Mouse (Mus musculus) heart, adult 2 months (tissue): ENCODE results near the gene D10Jhu81e. TPM values are rescaled to one million over a fixed set of nuclear protein-coding genes. Genes with fewer than 3 reads are reported as not detected.
A peak's percentile ranks its signal among the peaks of the same experiment; 100 is the strongest.

Experiments
- DNase-seq, 2 experiments: peaks; one replicate each; pipeline ENCODE4 v3.0.0; 2021
- H3K27ac ChIP-seq: fragments of 200-600 bp; 2 replicates; pipeline ENCODE4 v1.8.1; 2022
- H3K27me3 ChIP-seq: fragments of 200-500 bp; 2 replicates; pipeline ENCODE4 v1.6.1; 2012; ENCODE audit warnings: mild to moderate bottlenecking, low read length, inconsistent platforms, mixed read lengths; ENCODE audit not compliant: control insufficient read depth, insufficient read depth
- H3K36me3 ChIP-seq: fragments of 200-500 bp; 2 replicates; pipeline ENCODE4 v1.6.1; 2012; ENCODE audit warnings: low read length, inconsistent platforms; ENCODE audit not compliant: control insufficient read depth, insufficient read depth
- H3K4me1 ChIP-seq: fragments of 200-500 bp; 2 replicates; pipeline ENCODE4 v1.6.1; 2011; ENCODE audit warnings: low read length; ENCODE audit not compliant: control insufficient read depth, insufficient read depth
- H3K4me3 ChIP-seq: fragments of 200-600 bp; 2 replicates; pipeline ENCODE4 v1.8.1; 2022
- H3K79me2 ChIP-seq: fragments of 200-500 bp; replicated peaks from 2 replicates; pipeline ENCODE4 v1.6.1; 2012; ENCODE audit warnings: mild to moderate bottlenecking, inconsistent platforms, low read length, moderate library complexity, mixed read lengths; ENCODE audit not compliant: control insufficient read depth, insufficient read depth
- H3K9ac ChIP-seq: fragments of 200-500 bp; 2 replicates; pipeline ENCODE4 v1.6.1; 2012; ENCODE audit warnings: low read depth, mild to moderate bottlenecking, control low read depth, inconsistent platforms, low read length, mixed read lengths
- CTCF ChIP-seq: fragments of 200-600 bp; IDR thresholded peaks from 2 replicates; pipeline ENCODE4 v1.8.1; 2022; ENCODE audit warnings: antibody characterized with exemption, mild to moderate bottlenecking, moderate library complexity
- EP300 ChIP-seq: fragments of 200-500 bp; IDR thresholded peaks from 2 replicates; pipeline ENCODE4 v1.6.1; 2011; ENCODE audit warnings: low read depth, low read length, control low read depth; ENCODE audit not compliant: insufficient read depth
- POLR2A ChIP-seq: fragments of 200-500 bp; IDR thresholded peaks from 2 replicates; pipeline ENCODE4 v1.6.1; 2011; ENCODE audit warnings: mild to moderate bottlenecking, low read depth, low read length, control low read depth; ENCODE audit not compliant: insufficient read depth
- WGBS: fragments of 180-500 bp; shearing (Covaris S2); methylation state at CpG from one replicate; pipeline ENCODE4 v1.1.7; 2018; 5-methylcytosine and 5-hydroxymethylcytosine counted together
- intact Hi-C: fragments of 180-260 bp; cut with DNase I; formaldehyde crosslinking; loops from one replicate; pipeline ENCODE4 v1.15.1; 2025
- polyA plus RNA-seq: library from polyadenylated mRNA; depleted of rRNA; stranded (reverse); fragments of >200 nt; gene quantifications from 2 replicates; pipeline ENCODE4 v1.2.3, GENCODE M21; 2012
- total RNA-seq, 2 experiments: library from RNA; stranded (reverse); gene quantifications; 2 replicates each; pipeline ENCODE4 v1.2.3; 2021

The D10Jhu81e gene
- total and polyA plus RNA-seq, 3 experiments, result 410 to 639 (median 552) TPM

DNA sequence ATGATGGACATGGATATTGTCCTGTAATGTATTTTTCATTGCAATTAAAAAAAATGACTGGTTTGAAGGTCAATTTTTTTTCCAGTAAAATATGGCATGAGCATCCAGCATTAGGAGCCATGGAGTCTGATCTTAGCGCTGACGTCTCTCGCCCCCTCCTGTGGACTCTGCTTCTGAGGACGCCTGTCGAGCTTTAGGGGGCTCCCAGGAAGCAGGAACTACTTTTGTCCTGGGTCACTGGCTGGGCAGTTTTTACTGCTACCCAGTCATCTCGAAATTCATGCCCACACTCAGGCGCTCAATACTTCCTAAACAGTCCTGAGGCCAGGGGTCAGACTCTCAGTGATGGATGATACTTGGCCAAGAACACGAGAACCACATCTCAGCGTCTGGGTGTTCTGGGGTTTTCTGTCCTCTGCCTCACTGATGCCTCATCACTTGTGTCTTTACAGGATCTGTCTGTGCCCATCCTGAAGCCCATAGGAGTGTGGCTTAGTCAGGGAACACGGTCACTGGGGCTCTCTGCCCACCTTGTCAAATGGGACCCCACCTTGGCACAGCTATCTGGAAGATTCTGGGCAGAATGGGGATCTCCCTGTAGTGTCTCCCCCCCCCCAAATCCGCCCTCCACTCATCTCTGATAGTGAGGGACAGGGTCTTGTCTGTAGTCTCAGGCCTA, 29.9 kb downstream of the D10Jhu81e start:
- no peak for DNase-seq
- WGBS, result 60% methylated on average over 11 of the region's 11 CpGs
- peaks cover 25% of the 10 kb centered on the region for H3K4me1 ChIP-seq
- H3K27ac ChIP-seq, result peak overlapping the region; percentile 54
- H3K36me3 ChIP-seq, result no peaks in the 10 kb centered on the region
- H3K27me3 ChIP-seq, result no peaks in the 10 kb centered on the region
- no peak overlapping the region for H3K4me3 ChIP-seq
- H3K79me2 ChIP-seq, result no peaks in the 10 kb centered on the region
- TF ChIP-seq POLR2A (no peak), CTCF (no peak)
- H3K9ac ChIP-seq, result no peak overlapping the region
- intact Hi-C loops, result no loop called here

- Histone ChIP-seq H3K36me3 (no peaks in the 10 kb centered on the region), H3K9ac (no peak overlapping the region), H3K27me3 (no peaks in the 10 kb centered on the region), H3K79me2 (no peaks in the 10 kb centered on the region), H3K4me3 (no peak overlapping the region), H3K4me1 (peaks cover 29% of the 10 kb centered on the region), H3K27ac (peak overlapping the region; percentile 54)
- DNase-seq, result peak; percentile 71 to 78
- intact Hi-C loops, result no loop called here
- TF ChIP-seq EP300 (peak; percentile 76; the same call in 1 of the 2 replicates), CTCF (no peak)
- 20% methylated on average over 14 of the region's 14 CpGs for WGBS
Measured at GRCm38 (mm10) chr10:78138812-78139523, 30.6 kb downstream of the D10Jhu81e start.

GRCm38 (mm10) chr10:78137191-78137590, 32.4 kb downstream of the D10Jhu81e start:
- intact Hi-C loops, result no loop called here
- no peak for DNase-seq
- 75% methylated on average over 3 of the region's 3 CpGs for WGBS
- TF ChIP-seq POLR2A (no peak), CTCF (no peak), EP300 (no peak)
- H3K4me3 ChIP-seq, result no peak overlapping the region
- no peaks in the 10 kb centered on the region; the same call in 1 of the 2 replicates for H3K27me3 ChIP-seq
- no peaks in the 10 kb centered on the region for H3K79me2 ChIP-seq
- no peak overlapping the region for H3K9ac ChIP-seq
- H3K4me1 ChIP-seq, result peaks cover 29% of the 10 kb centered on the region
- H3K27ac ChIP-seq, result no peak overlapping the region; the same call in 1 of the 2 replicates
- no peaks in the 10 kb centered on the region for H3K36me3 ChIP-seq

DNA sequence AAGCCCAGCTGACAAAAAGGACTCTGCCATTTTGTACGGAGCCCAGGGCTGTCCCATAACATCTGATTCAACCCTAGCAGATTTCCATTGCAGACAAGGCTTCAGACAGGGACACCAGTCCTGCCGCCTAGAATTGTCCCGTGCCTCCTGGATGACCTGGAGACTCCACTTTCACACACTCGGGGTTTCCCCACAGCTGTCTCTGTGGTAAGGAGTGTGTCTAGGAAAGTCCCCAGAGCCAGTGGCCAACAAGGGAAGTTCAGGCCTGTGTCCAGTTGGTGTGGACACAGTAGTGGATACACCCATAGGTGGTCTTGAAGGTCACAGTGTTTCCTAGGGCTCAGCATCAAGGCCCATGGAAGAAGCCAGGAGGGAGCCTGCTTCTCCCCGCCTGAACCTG, 33.6 kb downstream of the D10Jhu81e start:
- DNase-seq, result no peak
- H3K4me1 ChIP-seq, result peaks cover 27% of the 10 kb centered on the region
- no peaks in the 10 kb centered on the region for H3K36me3 ChIP-seq
- no peak overlapping the region for H3K9ac ChIP-seq
- no peak overlapping the region for H3K4me3 ChIP-seq
- TF ChIP-seq EP300, result no peak
- TF ChIP-seq CTCF, result no peak
- no peak for TF ChIP-seq POLR2A
- no peaks in the 10 kb centered on the region for H3K79me2 ChIP-seq
- H3K27me3 ChIP-seq, result no peaks in the 10 kb centered on the region; the same call in 1 of the 2 replicates
- H3K27ac ChIP-seq, result no peak overlapping the region; the same call in 1 of the 2 replicates
- WGBS, result 57% methylated on average over 5 of the region's 5 CpGs
- intact Hi-C loops, result no loop called here

- intact Hi-C loops, result no loop called here
- peak; percentile 42; the same call in 1 of the 2 replicates for TF ChIP-seq EP300
- TF ChIP-seq POLR2A, result no peak
- H3K27me3 ChIP-seq, result no peaks in the 10 kb centered on the region; the same call in 1 of the 2 replicates
- H3K79me2 ChIP-seq, result no peaks in the 10 kb centered on the region
- no peak overlapping the region for H3K4me3 ChIP-seq
- H3K9ac ChIP-seq, result no peak overlapping the region
- no peaks in the 10 kb centered on the region for H3K36me3 ChIP-seq
- 17% methylated on average over 14 of the region's 14 CpGs for WGBS
- DNase-seq, result peak; percentile 54 to 70
- peaks cover 30% of the 10 kb centered on the region for H3K4me1 ChIP-seq
- H3K27ac ChIP-seq, result peak overlapping the region; percentile 34
Measured at GRCm38 (mm10) chr10:78134975-78135798, 34.4 kb downstream of the D10Jhu81e start.
